Mouse (Mus musculus): ENCODE data around the gene Sord.

DNA sequence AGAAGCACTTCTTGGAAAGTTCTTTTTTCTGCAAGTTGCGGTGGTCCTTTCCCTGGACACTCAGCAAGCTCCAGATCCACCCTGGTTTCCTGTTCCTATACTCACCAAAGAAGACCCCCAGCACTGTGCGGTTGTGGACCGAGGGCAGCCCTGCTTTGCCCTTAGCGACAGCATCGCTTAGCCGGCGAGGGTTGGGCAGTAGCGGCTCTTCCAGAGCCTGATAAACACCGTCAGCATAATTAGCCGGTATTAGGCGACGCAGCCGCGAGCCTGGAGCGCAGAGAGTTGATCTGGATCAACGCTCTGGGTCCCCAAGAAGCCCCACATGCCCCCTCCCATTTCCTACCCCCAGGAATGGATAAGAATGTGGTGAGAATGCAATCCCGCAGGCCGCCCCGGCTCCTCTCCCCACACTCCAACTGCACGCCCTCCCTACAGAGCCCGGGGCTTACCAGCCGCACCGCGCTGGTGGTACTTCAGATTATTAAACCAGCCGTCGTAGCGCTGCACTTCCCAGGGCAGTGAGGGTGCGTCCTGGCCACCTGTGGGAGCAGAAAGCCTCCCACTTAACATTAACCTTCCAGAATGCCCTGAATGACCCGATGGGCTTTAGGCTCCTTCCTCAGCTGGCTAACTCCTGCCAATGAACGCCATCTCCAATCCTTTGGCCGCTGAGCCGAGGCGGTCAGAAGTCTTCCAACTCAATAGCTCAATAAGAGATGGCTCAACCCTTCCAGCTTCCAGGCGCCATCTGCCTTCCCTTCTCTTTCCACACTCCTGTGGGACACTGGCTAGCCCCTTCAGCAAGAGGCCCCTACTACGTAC lies 62.9 kb downstream of the Sord start:
- TF ChIP-seq POLR2A (IDR thresholded peaks at IDR 0.05; ENCODE audit: insufficient read depth, low read depth, low read length) (no peak), CTCF (IDR thresholded peaks at IDR 0.05) (no peak)

Data from heart, adult 2 months (tissue).